Mouse (Mus musculus) embryonic facial prominence, embryonic 14.5 days (tissue): ENCODE measurements at regions not wholly inside any gene's neighbourhood (a gene's known extent, or its start where the extent isn't known, plus 50 kb on each side); places are given as distances from the start of the nearest gene placed in this dataset.
"Not testable (repeated sequence)": the region's sequence is repeated elsewhere in the genome, so short reads cannot be mapped to it uniquely, and the experiment has no call there.

Experiments used
- ATAC-seq: fragments of 200-750 bp; cut with Nextera tagmentation; 2 replicates; pipeline ENCODE4 v1.8.0; 2017; ENCODE audit warnings: low read depth, moderate number of reproducible peaks, moderate TSS enrichment
- DNase-seq: peaks from one replicate; pipeline ENCODE4 v3.0.0-alpha.2; 2015; ENCODE audit warnings: low spot score
- H3K27ac ChIP-seq: fragments of 300-500 bp; sonication (generic); replicated peaks from 2 replicates; pipeline ENCODE4 v1.5.1; 2014; ENCODE audit warnings: low read depth, mild to moderate bottlenecking, low read length, moderate library complexity
- H3K27me3 ChIP-seq: fragments of 300-500 bp; sonication (generic); replicated peaks from 2 replicates; pipeline ENCODE4 v1.6.1; 2014; ENCODE audit warnings: low read length; ENCODE audit not compliant: control insufficient read depth, insufficient read depth
- H3K36me3 ChIP-seq: fragments of 300-500 bp; sonication (generic); 2 replicates; pipeline ENCODE4 v1.6.1; 2014; ENCODE audit warnings: low read length, mixed read lengths; ENCODE audit not compliant: control insufficient read depth, insufficient read depth
- H3K4me1 ChIP-seq: fragments of 300-500 bp; sonication (generic); 2 replicates; pipeline ENCODE4 v1.6.1; 2014; ENCODE audit warnings: antibody characterized with exemption, low read length; ENCODE audit not compliant: control insufficient read depth, insufficient read depth
- H3K4me2 ChIP-seq: fragments of 300-500 bp; sonication (generic); 2 replicates; pipeline ENCODE4 v1.6.1; 2014; ENCODE audit warnings: low read depth, mild to moderate bottlenecking, low read length, moderate library complexity, mixed read lengths
- H3K4me3 ChIP-seq: fragments of 300-500 bp; sonication (generic); 2 replicates; pipeline ENCODE4 v1.5.1; 2014; ENCODE audit warnings: low read depth, mild to moderate bottlenecking, low read length
- H3K9ac ChIP-seq: fragments of 300-500 bp; sonication (generic); 2 replicates; pipeline ENCODE4 v1.6.1; 2014; ENCODE audit warnings: low read depth, mild to moderate bottlenecking, low read length, moderate library complexity, mixed read lengths
- H3K9me3 ChIP-seq: fragments of 300-500 bp; sonication (generic); 2 replicates; pipeline ENCODE4 v1.6.1; 2016; ENCODE audit warnings: low read length; ENCODE audit not compliant: control insufficient read depth
- WGBS: fragments of 180-500 bp; shearing (Covaris S2); extraction: QIAGEN DNeasy Blood & Tissue Kit; methylation state at CpG from one replicate; pipeline ENCODE4 v1.1.7; 2014; 5-methylcytosine and 5-hydroxymethylcytosine counted together

DNA sequence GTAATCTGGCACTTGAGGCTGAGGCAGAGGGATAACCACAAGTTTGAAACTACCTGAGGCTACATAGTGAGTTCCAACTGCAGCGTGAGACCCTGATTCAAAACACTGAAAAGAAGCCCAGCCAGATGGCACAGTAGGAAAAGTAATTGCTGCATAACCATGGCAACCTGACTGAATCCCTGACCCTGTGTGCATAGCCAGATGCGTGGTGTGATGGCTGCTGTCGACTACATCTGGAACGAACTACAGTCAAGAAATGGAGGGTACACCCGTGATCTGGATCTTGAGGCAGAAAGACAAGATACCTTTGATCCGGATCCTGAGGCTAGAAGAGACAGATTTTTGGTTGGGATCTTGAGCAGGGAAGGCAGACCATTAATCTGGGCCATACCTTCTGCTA is 153.2 kb upstream of the Pkdcc start:
- Histone ChIP-seq H3K4me1 (no peaks in the 10 kb centered on the region), H3K27ac (no peak overlapping the region), H3K27me3 (peaks cover 4% of the 10 kb centered on the region; the same call in 1 of the 2 replicates), H3K9ac (no peak overlapping the region), H3K4me3 (no peak overlapping the region), H3K9me3 (no peaks in the 10 kb centered on the region), H3K4me2 (no peak overlapping the region), H3K36me3 (no peaks in the 10 kb centered on the region)
- 45% methylated on average over 6 of the region's 6 CpGs for WGBS
- DNase-seq (no peak), ATAC-seq (no peak)

DNA sequence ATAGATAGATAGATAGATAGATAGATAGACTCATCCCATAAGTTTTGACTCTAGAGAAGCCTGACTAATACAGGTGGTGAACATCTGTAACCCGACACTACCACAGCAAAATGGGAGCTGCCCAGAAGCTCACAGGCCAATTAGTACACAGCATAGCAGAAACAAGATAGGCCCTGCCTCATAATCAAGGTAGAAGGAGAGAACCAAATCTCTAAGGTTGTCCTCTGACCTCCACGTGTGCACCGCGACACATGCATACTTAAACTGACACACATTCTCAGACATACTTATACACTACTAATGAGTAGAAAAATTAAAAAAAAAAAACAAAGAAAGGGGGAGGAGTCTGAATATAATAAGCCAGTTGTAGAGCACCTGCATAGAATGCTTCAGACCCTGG is 151.2 kb upstream of the Pkdcc start:
- H3K9me3 ChIP-seq = no peaks in the 10 kb centered on the region
- ATAC-seq (no peak), DNase-seq (no peak)
- no peaks in the 10 kb centered on the region for H3K36me3 ChIP-seq
- WGBS = 28% methylated on average over 4 of the region's 4 CpGs
- H3K27me3 ChIP-seq = peaks cover 7% of the 10 kb centered on the region; the same call in 1 of the 2 replicates
- H3K27ac ChIP-seq = no peak overlapping the region
- H3K4me3 ChIP-seq = no peak overlapping the region
- no peaks in the 10 kb centered on the region for H3K4me1 ChIP-seq
- 0 out of 2 replicates have a peak overlapping the region, but pooled peaks have one; percentile 18 for H3K4me2 ChIP-seq
- H3K9ac ChIP-seq = no peak overlapping the region

DNA sequence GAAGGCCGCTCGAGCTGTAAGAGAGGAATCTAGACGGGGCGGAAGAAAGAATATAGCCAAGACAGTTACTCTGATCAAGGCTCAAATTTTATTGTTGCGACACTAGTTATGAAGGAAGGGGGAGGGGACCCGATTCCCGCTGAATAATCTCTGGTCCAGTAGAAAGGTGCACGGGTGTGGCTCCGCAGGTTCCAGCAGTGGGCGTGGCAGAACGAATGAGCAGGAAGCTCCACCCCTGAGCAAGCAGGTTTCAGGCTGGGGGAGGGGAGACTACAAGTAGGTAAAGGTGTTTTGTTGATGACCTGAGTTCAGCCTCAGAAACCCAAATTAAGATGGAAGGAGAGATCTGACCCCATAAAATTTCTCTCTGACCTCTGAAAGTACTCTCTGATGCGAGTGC is 150.7 kb upstream of the Pkdcc start:
- H3K27me3 ChIP-seq = not testable (repeated sequence)
- 35% methylated on average over 7 of the region's 12 CpGs for WGBS

DNA sequence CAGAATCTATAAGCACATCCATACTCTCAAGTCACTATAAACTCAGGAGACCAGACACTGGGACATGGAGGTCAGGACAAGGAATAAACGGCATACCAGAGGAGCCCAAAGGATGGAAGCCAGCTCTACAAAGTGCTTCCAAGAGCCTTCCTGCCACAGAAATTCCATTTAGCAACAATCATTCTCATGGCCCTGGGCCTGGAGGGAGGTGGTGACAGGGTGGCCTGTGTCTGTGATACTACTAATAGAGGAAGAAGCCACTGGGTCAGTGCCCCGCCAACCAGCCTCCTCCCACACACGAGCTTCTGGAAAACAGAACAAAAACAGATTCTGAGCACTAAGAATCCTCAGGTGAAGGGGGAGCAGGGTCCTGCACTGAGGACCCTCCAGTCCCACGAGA is 145.8 kb upstream of the Pkdcc start:
- no peak for DNase-seq

More for the DNA sequence above, 150.7 kb upstream of the Pkdcc start:
- ATAC-seq, H3K36me3 ChIP-seq, H3K4me1 ChIP-seq, H3K9me3 ChIP-seq, H3K27ac ChIP-seq, H3K4me3 ChIP-seq, DNase-seq, H3K9ac ChIP-seq: not testable (repeated sequence)
- 0 out of 2 replicates have a peak overlapping the region, but pooled peaks have one; percentile 18 for H3K4me2 ChIP-seq

GRCm38 (mm10) chr17:83071746-83072145 is 143.3 kb upstream of the Pkdcc start:
- H3K27me3 ChIP-seq = peaks cover 3% of the 10 kb centered on the region; the same call in 1 of the 2 replicates
- H3K4me3 ChIP-seq = no peak overlapping the region
- H3K4me2 ChIP-seq = no peak overlapping the region
- H3K27ac ChIP-seq = no peak overlapping the region
- no peak for ATAC-seq
- H3K9ac ChIP-seq = no peak overlapping the region
- WGBS = 55% methylated on average over 6 of the region's 6 CpGs
- DNase-seq = no peak
- no peaks in the 10 kb centered on the region for H3K9me3 ChIP-seq
- no peaks in the 10 kb centered on the region for H3K36me3 ChIP-seq
- H3K4me1 ChIP-seq = peaks cover 4% of the 10 kb centered on the region; the same call in 1 of the 2 replicates

More for the DNA sequence above, 145.8 kb upstream of the Pkdcc start:
- H3K4me2 ChIP-seq = no peak overlapping the region
- no peak for ATAC-seq
- no peak overlapping the region for H3K9ac ChIP-seq
- no peak overlapping the region for H3K4me3 ChIP-seq
- H3K9me3 ChIP-seq = no peaks in the 10 kb centered on the region
- no peaks in the 10 kb centered on the region for H3K36me3 ChIP-seq
- peaks cover 7% of the 10 kb centered on the region; the same call in 1 of the 2 replicates for H3K27me3 ChIP-seq
- H3K27ac ChIP-seq = no peak overlapping the region
- 81% methylated on average over 4 of the region's 4 CpGs for WGBS
- peaks cover 4% of the 10 kb centered on the region; the same call in 1 of the 2 replicates for H3K4me1 ChIP-seq

GRCm38 (mm10) chr17:83072175-83072574 is 142.9 kb upstream of the Pkdcc start:
- H3K4me1 ChIP-seq = peaks cover 4% of the 10 kb centered on the region; the same call in 1 of the 2 replicates
- no peak overlapping the region for H3K4me3 ChIP-seq
- WGBS = 36% methylated on average over 4 of the region's 4 CpGs
- H3K27ac ChIP-seq = no peak overlapping the region
- no peaks in the 10 kb centered on the region for H3K9me3 ChIP-seq
- H3K27me3 ChIP-seq = no peaks in the 10 kb centered on the region; the same call in 1 of the 2 replicates
- H3K4me2 ChIP-seq = no peak overlapping the region
- no peaks in the 10 kb centered on the region for H3K36me3 ChIP-seq
- ATAC-seq (no peak), DNase-seq (no peak)
- H3K9ac ChIP-seq = no peak overlapping the region

DNA sequence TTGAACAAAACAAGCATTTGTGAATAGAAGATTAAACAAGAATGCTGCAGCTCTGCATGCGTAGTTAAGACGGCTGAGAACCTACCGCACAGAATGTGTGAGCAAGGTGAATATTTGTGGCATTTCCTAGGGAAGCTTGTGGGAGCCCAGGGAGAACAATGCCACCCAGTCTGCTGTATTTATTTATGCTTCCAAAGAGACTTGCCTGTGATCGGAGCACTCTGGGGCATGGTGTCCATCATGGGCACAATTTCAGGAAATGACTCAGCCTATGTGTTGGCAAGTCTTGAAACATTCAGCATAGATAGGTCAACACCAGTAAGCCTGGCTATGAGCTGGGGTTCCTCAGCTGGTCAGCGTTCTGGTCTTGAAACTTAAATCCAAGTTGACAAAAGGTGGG is 140.2 kb upstream of the Pkdcc start:
- DNase-seq = no peak

GRCm38 (mm10) chr17:83077737-83078600 is 137.1 kb upstream of the Pkdcc start:
- Histone ChIP-seq H3K27ac (0 out of 2 replicates have a peak overlapping the region, but pooled peaks have one; percentile 6), H3K27me3 (peaks cover 14% of the 10 kb centered on the region; the same call in 1 of the 2 replicates)

More for the DNA sequence above, 140.2 kb upstream of the Pkdcc start:
- Histone ChIP-seq H3K9me3 (no peaks in the 10 kb centered on the region), H3K4me3 (no peak overlapping the region), H3K4me2 (no peak overlapping the region), H3K27ac (no peak overlapping the region), H3K4me1 (peaks cover 10% of the 10 kb centered on the region; the same call in 1 of the 2 replicates), H3K9ac (no peak overlapping the region), H3K36me3 (no peaks in the 10 kb centered on the region), H3K27me3 (peaks cover 14% of the 10 kb centered on the region; the same call in 1 of the 2 replicates)
- ATAC-seq = no peak
- WGBS = 54% methylated on average over 5 of the region's 5 CpGs

More at GRCm38 (mm10) chr17:83077737-83078600, 137.1 kb upstream of the Pkdcc start:
- Histone ChIP-seq H3K36me3 (no peaks in the 10 kb centered on the region), H3K9ac (peak overlapping the region; percentile 34; the same call in 1 of the 2 replicates), H3K4me2 (no peak overlapping the region), H3K4me1 (peaks cover 20% of the 10 kb centered on the region), H3K4me3 (no peak overlapping the region), H3K9me3 (no peaks in the 10 kb centered on the region)
- DNase-seq (no peak), ATAC-seq (no peak)
- 32% methylated on average over 17 of the region's 17 CpGs for WGBS
